Mouse (Mus musculus): Measurements from ENCODE around the gene Tln1.

DNA sequence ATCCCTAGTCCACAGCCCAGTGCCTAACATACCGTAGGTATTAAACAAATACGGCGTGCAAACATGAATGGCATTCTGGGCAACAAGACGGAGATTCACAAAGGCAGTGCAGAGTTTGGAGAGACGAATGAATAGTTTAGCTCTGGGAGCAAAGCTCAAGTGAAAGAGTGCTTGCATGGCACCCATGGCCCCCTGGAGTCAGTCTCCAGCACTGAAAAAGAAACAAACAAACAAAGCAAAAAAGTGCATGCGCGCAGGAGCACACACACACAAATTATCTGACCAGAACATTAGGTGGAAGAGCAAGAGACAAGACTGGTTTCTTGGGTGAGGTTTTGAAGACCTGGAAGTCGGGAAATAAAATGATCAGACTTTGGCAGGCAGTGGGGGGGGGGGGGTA is 56.4 kb downstream of the Tln1 start:
- TF ChIP-seq CTCF (IDR thresholded peaks at IDR 0.05; ENCODE audit: low read depth, low read length), result no peak
- TF ChIP-seq POLR2A (IDR thresholded peaks at IDR 0.05; ENCODE audit: borderline replicate concordance, low read depth, low read length), result no peak

Data from bone marrow macrophage, adult 2 months (primary cell).